Mouse (Mus musculus): ENCODE results near the gene Gm10778. TPM values are rescaled to one million over a fixed set of nuclear protein-coding genes. Genes with fewer than 3 reads are reported as not detected.
A peak's percentile ranks its signal among the peaks of the same experiment; 100 is the strongest.
"Not testable (repeated sequence)": the region's sequence is repeated elsewhere in the genome, so short reads cannot be mapped to it uniquely, and the experiment has no call there.

Gm10778 gene
- polyA plus RNA-seq, 1 experiment from 2014 or later, result 4.6 TPM

- Histone ChIP-seq H3K27me3 (no peaks in the 10 kb centered on the region), H3K4me3 (no peak overlapping the region), H3K36me3 (no peaks in the 10 kb centered on the region), H3K27ac (no peak overlapping the region), H3K4me1 (peaks cover 17% of the 10 kb centered on the region), H3K4me2 (no peak overlapping the region), H3K9me3 (no peaks in the 10 kb centered on the region), H3K9ac (no peak overlapping the region)
- ATAC-seq (ENCODE audit: insufficient number of reproducible peaks, low FRiP score, low TSS enrichment, low read depth), result no peak
- 17% methylated on average over 8 of the region's 8 CpGs for WGBS
These were observed 12.5 kb upstream of the Gm10778 start for GRCm38 (mm10) chr10:81636338-81636737.

DNA sequence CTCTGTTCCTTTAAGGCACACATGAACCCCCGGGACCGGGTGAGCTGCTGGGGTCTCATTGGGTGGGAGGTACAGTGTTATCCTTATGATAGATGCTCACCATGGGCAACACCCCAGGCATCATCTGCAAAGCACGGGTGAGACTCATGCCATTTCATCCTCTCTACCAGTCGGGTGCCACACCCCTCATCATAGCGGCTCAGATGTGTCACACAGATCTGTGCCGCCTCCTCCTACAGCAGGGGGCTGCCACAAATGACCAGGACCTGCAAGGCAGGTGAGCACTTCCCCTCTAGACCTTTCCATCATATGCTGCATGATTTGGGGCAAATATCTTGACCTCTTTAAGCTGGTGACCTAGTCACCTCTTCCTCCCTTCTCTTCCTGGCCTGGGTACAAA lies 10.8 kb upstream of the Gm10778 start:
- no peak overlapping the region for H3K4me3 ChIP-seq
- no peaks in the 10 kb centered on the region for H3K36me3 ChIP-seq
- WGBS, result 70% methylated on average over 6 of the region's 6 CpGs
- no peak for ATAC-seq (ENCODE audit: insufficient number of reproducible peaks, low FRiP score, low TSS enrichment, low read depth)
- no peaks in the 10 kb centered on the region for H3K27me3 ChIP-seq
- H3K4me2 ChIP-seq, result no peak overlapping the region
- H3K27ac ChIP-seq, result no peak overlapping the region
- peaks cover 32% of the 10 kb centered on the region for H3K4me1 ChIP-seq
- no peaks in the 10 kb centered on the region for H3K9me3 ChIP-seq
- no peak overlapping the region for H3K9ac ChIP-seq

- not testable (repeated sequence) for ATAC-seq (ENCODE audit: insufficient number of reproducible peaks, low FRiP score, low TSS enrichment, low read depth); H3K9me3 ChIP-seq; H3K4me2 ChIP-seq; H3K36me3 ChIP-seq; H3K4me3 ChIP-seq; H3K27me3 ChIP-seq; H3K9ac ChIP-seq; H3K27ac ChIP-seq
- 25% methylated on average over 4 of the region's 4 CpGs for WGBS
- H3K4me1 ChIP-seq, result peaks cover 21% of the 10 kb centered on the region
These were observed 8.0 kb upstream of the Gm10778 start for GRCm38 (mm10) chr10:81640825-81641224.

GRCm38 (mm10) chr10:81641566-81641965 lies 7.3 kb upstream of the Gm10778 start:
- 87% methylated on average over 2 of the region's 2 CpGs for WGBS
- peaks cover under 1% of the 10 kb centered on the region; the same call in 1 of the 2 replicates for H3K36me3 ChIP-seq
- H3K4me3 ChIP-seq, result no peak overlapping the region
- no peak overlapping the region for H3K9ac ChIP-seq
- no peak for ATAC-seq (ENCODE audit: insufficient number of reproducible peaks, low FRiP score, low TSS enrichment, low read depth)
- no peaks in the 10 kb centered on the region for H3K27me3 ChIP-seq
- H3K4me2 ChIP-seq, result no peak overlapping the region
- no peaks in the 10 kb centered on the region for H3K9me3 ChIP-seq
- no peak overlapping the region for H3K27ac ChIP-seq
- peaks cover 21% of the 10 kb centered on the region for H3K4me1 ChIP-seq

DNA sequence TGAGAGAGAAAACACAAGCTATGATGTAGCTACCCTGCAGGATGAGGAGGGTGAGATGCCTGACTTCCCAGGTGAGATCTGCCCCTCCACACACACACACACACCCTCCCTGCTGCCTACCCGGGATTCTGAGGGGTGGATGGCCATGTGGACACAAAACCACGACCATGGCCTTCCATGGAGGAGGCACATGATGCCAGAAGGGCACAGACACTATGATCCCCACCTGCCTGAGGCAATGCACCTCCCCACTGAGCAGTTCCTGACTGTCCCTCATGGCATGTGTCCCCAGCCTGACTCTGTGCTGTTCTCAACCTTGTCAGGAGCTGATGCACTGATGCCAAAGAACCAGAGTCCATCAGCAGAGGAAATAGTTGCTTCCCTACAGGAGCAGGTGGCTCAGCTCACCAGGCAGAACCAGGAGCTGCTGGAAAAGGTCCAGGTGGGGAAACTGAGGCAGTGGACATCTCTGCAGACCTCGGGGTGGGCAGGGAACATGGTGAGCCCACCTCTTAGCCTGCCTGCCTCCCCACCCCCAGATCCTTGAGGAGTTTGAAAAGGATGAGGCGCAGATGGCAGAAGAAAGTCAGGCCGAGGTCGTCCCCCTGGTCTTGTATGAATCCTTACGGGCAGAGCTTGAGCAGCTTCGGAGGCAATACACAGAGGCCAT lies 6.7 kb upstream of the Gm10778 start:
- Histone ChIP-seq H3K27ac (no peak overlapping the region), H3K27me3 (no peaks in the 10 kb centered on the region), H3K36me3 (peaks cover 6% of the 10 kb centered on the region; the same call in 1 of the 2 replicates), H3K9ac (0 out of 2 replicates have a peak overlapping the region, but pooled peaks have one; percentile 93), H3K4me3 (peak overlapping the region; percentile 69), H3K4me2 (peak overlapping the region; percentile 78), H3K9me3 (no peaks in the 10 kb centered on the region), H3K4me1 (peaks cover 21% of the 10 kb centered on the region)
- 71% methylated on average over 8 of the region's 8 CpGs for WGBS
- ATAC-seq (ENCODE audit: insufficient number of reproducible peaks, low FRiP score, low TSS enrichment, low read depth), result no peak

DNA sequence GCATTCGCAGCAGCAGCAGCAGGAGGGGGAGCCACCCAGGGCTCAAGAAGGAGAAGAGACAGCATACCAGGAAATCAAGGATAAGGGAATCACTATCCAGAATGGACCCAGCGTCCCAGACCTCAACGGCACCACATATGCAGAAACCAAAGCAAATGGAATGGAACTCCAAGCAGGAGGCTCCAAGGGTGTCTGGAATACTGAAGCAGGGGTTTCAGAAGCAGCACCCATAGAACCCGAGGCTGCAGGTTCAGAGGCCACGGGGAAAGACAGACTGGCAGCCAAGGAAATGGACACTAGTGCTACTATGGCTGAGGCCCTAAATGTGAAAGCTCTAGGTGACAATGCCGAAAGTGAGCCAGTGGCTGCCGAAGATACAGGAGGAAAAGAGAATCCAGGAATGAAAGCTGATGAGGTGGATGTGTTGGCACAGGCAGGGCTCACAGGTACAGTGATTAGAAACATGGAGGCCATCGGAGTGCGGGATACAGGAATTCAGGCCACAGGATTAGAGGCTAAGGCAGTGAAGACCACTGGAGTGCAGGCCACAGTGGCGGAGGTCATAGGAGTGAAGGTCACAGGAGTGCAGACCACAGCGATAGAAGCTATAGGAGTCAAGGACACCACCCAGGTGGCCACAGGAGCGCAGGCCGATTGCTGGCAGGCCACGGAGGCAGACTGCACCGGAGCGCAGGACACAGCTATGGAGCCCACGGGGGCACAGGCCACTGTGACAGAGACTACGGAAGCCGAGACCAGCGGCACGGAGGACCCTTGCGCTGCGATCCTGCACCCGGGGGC lies 6.0 kb upstream of the Gm10778 start:
- Histone ChIP-seq H3K27me3 (no peaks in the 10 kb centered on the region), H3K9me3 (no peaks in the 10 kb centered on the region), H3K9ac (peak overlapping the region; percentile 93), H3K4me2 (peak overlapping the region; percentile 78), H3K36me3 (peaks cover 6% of the 10 kb centered on the region; the same call in 1 of the 2 replicates), H3K27ac (peak overlapping the region; percentile 95), H3K4me1 (peaks cover 21% of the 10 kb centered on the region), H3K4me3 (peak overlapping the region; percentile 69)
- peak; percentile 17 for ATAC-seq (ENCODE audit: insufficient number of reproducible peaks, low FRiP score, low TSS enrichment, low read depth)
- 17% methylated on average over 24 of the region's 24 CpGs for WGBS

DNA sequence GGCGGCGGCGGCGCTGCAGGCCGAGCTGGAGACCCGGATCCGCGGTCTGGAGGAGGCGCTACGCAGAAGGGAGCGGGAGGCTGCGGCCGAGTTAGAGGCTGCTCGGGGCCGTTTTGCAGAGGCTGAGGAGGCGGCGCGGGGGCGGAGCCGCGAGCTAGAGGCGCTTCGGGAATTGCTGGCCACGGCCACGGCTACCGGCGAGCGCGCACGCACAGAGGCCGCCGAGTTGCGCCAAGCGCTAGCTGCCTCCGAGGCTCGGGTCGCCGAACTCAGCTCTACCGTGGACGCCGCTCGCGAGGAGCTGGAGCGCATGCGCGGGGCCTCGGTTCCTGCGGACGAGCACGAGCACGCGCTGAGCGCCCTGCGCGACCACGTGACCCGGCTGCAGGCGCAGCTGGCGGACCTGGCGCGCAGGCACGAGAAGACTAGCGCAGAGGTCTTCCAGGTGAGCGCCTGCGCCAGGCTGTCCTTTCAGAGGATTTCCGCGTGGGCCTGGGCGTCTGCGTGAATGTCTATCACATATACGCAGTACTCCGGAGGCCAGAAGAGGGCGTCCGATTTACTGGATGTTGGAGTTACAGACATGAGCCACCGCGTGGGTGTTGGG lies 5.3 kb upstream of the Gm10778 start:
- WGBS, result under 1% methylated on average over 74 of the region's 75 CpGs
- Histone ChIP-seq H3K4me1 (peaks cover 21% of the 10 kb centered on the region), H3K4me2 (peak overlapping the region; percentile 78)

DNA sequence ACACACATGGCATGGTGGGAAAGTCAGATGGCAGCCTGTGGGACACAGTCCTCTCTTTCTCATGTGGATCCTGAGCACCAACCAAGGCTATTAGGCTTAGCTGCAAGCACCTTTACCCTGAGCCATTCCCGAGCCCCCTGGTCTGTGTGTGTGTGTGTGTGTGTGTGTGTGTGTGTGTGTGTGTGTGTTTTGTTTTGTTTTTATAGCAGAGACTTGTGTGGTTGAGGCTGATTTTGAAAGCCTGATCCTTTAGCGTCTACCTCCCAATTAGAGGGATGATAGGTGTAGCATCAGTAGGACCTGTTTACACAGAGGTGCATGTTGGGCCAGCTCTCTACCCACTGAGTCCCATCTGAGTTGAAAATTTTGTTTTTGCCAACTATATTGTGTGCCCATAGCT lies 4.7 kb upstream of the Gm10778 start:
- H3K4me2 ChIP-seq, result peak overlapping the region; percentile 78
- ATAC-seq (ENCODE audit: insufficient number of reproducible peaks, low FRiP score, low TSS enrichment, low read depth), result no peak
- H3K36me3 ChIP-seq, result peaks cover 6% of the 10 kb centered on the region; the same call in 1 of the 2 replicates
- peaks cover 21% of the 10 kb centered on the region for H3K4me1 ChIP-seq
- H3K4me3 ChIP-seq, result peak overlapping the region; percentile 69
- WGBS, result 52% methylated on average over 2 of the region's 2 CpGs
- peak overlapping the region; percentile 93 for H3K9ac ChIP-seq
- no peaks in the 10 kb centered on the region for H3K27me3 ChIP-seq
- no peaks in the 10 kb centered on the region for H3K9me3 ChIP-seq
- H3K27ac ChIP-seq, result peak overlapping the region; percentile 95; the same call in 1 of the 2 replicates

More for the DNA sequence above, 5.3 kb upstream of the Gm10778 start:
- H3K4me3 ChIP-seq, result peak overlapping the region; percentile 69
- H3K9me3 ChIP-seq, result no peaks in the 10 kb centered on the region
- H3K27me3 ChIP-seq, result no peaks in the 10 kb centered on the region
- peak overlapping the region; percentile 95 for H3K27ac ChIP-seq
- peak; percentile 86 for ATAC-seq (ENCODE audit: insufficient number of reproducible peaks, low FRiP score, low TSS enrichment, low read depth)
- peaks cover 6% of the 10 kb centered on the region; the same call in 1 of the 2 replicates for H3K36me3 ChIP-seq
- peak overlapping the region; percentile 93 for H3K9ac ChIP-seq

DNA sequence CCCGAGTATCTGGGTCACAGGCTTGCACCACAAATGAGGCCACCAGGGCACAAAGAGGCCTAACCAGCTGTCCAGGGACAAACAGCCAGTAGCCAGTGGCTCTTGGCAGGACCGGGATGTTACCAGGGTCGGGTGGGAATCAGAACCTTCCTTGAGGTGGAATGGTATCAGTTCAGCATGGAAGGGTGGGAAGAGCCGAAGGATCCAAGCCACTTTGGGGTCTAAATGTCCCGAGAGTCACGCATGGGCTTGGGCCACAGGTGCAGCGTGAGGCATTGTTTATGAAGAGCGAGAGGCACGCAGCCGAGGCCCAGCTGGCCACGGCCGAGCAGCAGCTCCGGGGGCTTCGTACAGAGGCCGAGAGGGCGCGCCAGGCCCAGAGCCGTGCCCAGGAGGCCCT lies 4.1 kb upstream of the Gm10778 start:
- H3K4me1 ChIP-seq, result peaks cover 21% of the 10 kb centered on the region
- ATAC-seq (ENCODE audit: insufficient number of reproducible peaks, low FRiP score, low TSS enrichment, low read depth), result no peak
- 92% methylated on average over 18 of the region's 18 CpGs for WGBS
- no peak overlapping the region for H3K4me2 ChIP-seq
- H3K9ac ChIP-seq, result no peak overlapping the region
- no peak overlapping the region for H3K27ac ChIP-seq
- no peaks in the 10 kb centered on the region for H3K27me3 ChIP-seq
- H3K36me3 ChIP-seq, result peaks cover 6% of the 10 kb centered on the region; the same call in 1 of the 2 replicates
- H3K9me3 ChIP-seq, result no peaks in the 10 kb centered on the region
- no peak overlapping the region for H3K4me3 ChIP-seq

- WGBS, result 89% methylated on average over 4 of the region's 4 CpGs
- H3K27me3 ChIP-seq, result no peaks in the 10 kb centered on the region
These were observed 3.5 kb upstream of the Gm10778 start for GRCm38 (mm10) chr10:81645391-81645790.

GRCm38 (mm10) chr10:81646015-81646555 lies 2.8 kb upstream of the Gm10778 start:
- Histone ChIP-seq H3K27me3 (no peaks in the 10 kb centered on the region), H3K9me3 (no peaks in the 10 kb centered on the region), H3K27ac (no peak overlapping the region), H3K4me3 (no peak overlapping the region), H3K4me2 (no peak overlapping the region), H3K36me3 (peaks cover 6% of the 10 kb centered on the region), H3K4me1 (peaks cover 21% of the 10 kb centered on the region), H3K9ac (no peak overlapping the region)
- ATAC-seq (ENCODE audit: insufficient number of reproducible peaks, low FRiP score, low TSS enrichment, low read depth), result no peak
- 74% methylated on average over 7 of the region's 7 CpGs for WGBS

More at GRCm38 (mm10) chr10:81645391-81645790, 3.5 kb upstream of the Gm10778 start:
- Histone ChIP-seq H3K36me3 (peaks cover 6% of the 10 kb centered on the region; the same call in 1 of the 2 replicates), H3K9me3 (no peaks in the 10 kb centered on the region), H3K4me1 (peaks cover 21% of the 10 kb centered on the region), H3K27ac (no peak overlapping the region), H3K4me2 (no peak overlapping the region), H3K9ac (no peak overlapping the region), H3K4me3 (no peak overlapping the region)
- ATAC-seq (ENCODE audit: insufficient number of reproducible peaks, low FRiP score, low TSS enrichment, low read depth), result no peak

Data from limb, embryonic 15.5 days (tissue).